Mouse (Mus musculus): Measurements from ENCODE around the gene Cct4. TPM values are rescaled to one million over a fixed set of nuclear protein-coding genes. Genes with fewer than 3 reads are reported as not detected.

Cct4 gene
- 154 TPM for polyA plus RNA-seq (2015; fragmentation: Illumina TruSeq; extraction: RNeasy Lipid Tissue Mini Kit (QIAGEN cat#74804); ENCODE audit: low read depth, low replicate concordance)

DNA sequence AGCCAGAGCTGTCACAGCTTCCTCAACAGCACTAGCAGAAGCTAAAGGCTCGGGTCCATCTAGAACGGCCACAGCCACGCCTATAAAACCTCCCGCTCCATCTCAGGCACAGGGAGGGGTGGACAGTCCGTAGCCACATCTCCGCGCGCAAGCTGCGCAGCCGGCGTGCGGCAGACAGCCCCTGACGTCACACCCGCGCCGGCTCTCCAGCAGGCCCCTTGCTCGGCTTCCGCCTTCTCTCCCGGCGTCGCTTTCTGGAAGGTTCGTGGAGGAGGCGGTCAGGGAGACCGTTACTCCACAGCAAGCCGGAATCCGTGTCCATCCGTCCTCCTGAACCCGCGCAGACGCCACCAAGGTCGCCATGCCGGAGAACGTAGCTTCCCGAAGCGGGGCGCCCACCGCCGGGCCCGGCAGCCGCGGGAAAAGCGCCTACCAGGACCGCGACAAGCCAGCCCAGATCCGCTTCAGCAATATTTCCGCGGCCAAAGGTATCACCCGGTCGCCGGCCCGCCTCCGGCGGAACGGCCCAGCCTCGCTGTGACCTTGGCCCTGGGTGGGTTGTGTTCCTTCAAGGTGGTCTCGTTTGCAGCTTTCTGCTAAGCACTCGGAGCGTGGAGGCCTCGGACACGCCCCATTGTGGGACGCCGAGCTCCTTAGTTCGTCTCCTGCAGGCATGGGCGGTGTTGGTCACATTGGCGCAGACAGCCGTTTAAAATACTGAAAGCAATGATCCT, at the start of gene Cct4:
Gene Cct4, plus strand, starts transcription at position 127 of the 734 bp plus-strand sequence.

DNA sequence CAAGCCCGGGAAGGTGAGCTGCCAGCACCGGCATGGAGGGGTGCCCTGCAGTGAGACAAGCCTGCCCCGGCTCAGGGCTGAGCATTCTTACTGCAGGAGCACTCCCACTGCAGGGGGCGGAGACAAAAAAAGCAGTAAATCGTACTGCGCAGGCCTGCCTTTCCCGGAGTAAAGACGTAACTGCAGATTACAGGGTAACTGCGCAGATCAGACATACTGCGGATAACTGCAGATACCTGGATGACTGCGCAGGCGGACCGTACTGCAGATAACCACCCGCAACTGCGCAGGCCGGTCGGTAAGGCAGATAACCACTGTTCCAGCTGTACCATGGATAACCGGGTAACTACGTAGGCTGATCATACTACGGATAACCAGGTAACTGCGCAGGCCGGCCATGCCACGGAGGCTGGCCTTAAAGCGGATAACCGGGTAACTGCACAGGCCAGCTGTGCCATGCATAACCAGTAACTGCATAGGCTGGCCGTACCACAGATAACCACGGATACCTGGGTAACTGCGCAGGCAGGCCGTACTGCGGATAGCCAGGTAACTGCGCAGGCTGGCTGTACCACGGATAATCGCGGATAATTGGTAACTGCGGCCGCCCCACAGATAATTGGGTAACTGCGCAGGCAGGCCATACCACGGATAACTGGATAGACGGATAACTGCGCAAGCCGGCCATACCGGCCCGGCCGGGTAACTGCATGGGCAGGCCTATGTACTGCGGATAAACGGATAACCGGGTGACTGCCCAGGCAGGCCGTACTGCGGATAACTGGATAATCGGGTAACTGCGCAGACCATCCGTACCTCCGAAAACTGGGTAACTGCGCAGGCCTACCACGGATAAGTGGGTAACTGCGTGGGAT, 18.2 kb upstream of the Cct4 start, which contains the start of gene Zrsr1:
Gene Zrsr1, plus strand, starts transcription at position 171 of the 875 bp plus-strand sequence.

DNA sequence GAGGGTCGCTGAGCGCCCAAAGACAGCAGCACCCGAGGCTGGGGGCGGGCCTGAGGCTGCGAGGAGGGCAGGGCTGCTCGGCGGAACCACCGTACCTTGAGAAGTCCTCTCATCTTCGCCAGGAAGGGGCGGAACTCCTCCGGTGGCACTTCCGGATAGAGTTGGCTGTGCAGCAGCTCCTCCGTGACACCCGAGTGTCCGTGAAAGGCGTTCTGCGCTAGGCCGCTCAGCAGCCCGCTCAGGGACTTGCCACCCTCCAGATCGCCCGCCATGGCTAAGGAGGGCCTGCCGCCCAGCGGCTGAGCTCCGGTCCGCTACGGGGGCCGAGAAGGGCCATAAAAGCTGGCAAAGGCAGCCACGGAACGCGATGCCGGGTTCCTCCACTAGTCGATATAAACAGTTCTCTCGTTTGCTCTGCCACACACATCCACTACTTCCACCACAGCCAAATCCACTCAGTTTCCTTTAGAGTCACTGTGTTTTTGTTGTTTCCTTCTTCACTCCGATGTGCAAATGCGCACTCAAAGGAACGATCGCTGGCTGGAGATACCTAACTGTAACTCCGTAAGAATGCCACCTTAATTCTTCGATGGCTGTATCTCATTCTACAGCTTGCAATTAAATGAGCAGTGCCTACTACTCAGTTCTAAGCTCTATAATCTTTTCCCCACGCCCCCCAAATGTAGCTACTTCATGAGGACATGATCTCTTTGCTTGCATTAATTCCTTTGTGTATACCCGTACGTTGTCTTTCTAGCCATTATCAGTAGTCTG, 8.1 kb upstream of the Cct4 start, which contains the start of the genes Gm28048 and Commd1:
Gene Gm28048, minus strand, starts transcription at position 107 of the 774 bp plus-strand sequence.
Gene Commd1, minus strand, starts transcription at position 399 of the 774 bp plus-strand sequence.

DNA sequence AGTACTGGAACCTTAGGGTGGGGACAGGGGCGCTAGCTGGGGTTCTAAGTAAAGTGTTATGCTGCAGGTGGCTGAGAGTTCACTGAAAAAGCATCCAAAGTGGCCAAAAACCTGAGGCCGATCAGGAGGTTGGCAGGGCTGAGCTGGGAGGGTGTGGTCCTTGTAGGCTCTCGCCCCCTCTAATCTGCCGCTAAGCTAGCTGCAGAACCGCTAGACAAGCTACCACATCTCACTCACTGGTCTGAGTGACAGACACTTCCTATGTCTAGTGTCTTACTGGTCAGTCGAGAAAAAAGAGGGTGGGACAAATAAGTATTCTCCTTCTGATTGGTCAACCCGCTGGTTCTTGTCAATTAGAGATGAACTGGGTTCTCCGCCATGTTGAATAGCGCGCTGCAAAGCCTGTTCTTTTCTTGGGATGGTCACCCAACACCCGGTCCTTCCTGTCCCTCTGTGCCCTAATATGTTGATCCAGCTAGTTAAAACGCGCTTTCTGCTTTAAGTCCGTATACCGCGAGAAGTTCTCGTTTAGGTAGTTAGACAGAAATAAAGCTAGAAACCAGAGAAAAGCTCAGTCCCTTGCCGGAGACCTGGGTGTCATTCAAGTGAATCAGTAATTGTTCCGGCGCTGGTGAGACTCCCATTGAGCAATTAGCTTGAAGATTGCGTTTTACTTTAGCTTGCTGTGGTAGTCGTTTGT, 17.3 kb downstream of the Cct4 start, which contains the start of gene Fam161a:
Gene Fam161a, plus strand, starts transcription at position 51 of the 700 bp plus-strand sequence.

Other genes with a start within 250 kb of the Cct4 start
- gene B3gnt2, start 129.6 kb upstream of the Cct4 start, polyA plus RNA-seq (2015; fragmentation: Illumina TruSeq; extraction: RNeasy Lipid Tissue Mini Kit (QIAGEN cat#74804); ENCODE audit: low read depth, low replicate concordance): 14.4 TPM
- gene Zrsr1, start 18.5 kb upstream of the Cct4 start, polyA plus RNA-seq (2015; fragmentation: Illumina TruSeq; extraction: RNeasy Lipid Tissue Mini Kit (QIAGEN cat#74804); ENCODE audit: low read depth, low replicate concordance): 79.7 TPM
- gene Gm28048, start 8.4 kb upstream of the Cct4 start, polyA plus RNA-seq (2015; fragmentation: Illumina TruSeq; extraction: RNeasy Lipid Tissue Mini Kit (QIAGEN cat#74804); ENCODE audit: low read depth, low replicate concordance): 33.4 TPM
- 89.2 TPM for gene Commd1, start 8.1 kb upstream of the Cct4 start, polyA plus RNA-seq (2015; fragmentation: Illumina TruSeq; extraction: RNeasy Lipid Tissue Mini Kit (QIAGEN cat#74804); ENCODE audit: low read depth, low replicate concordance)
- 4.1 TPM for gene Fam161a, start 17.0 kb downstream of the Cct4 start, polyA plus RNA-seq (2015; fragmentation: Illumina TruSeq; extraction: RNeasy Lipid Tissue Mini Kit (QIAGEN cat#74804); ENCODE audit: low read depth, low replicate concordance)

All from brain, adult 10 weeks (tissue).